Mouse (Mus musculus) forebrain, embryonic 10.5 days (tissue): Measurements from ENCODE around the gene Slc24a4. TPM values are rescaled to one million over a fixed set of nuclear protein-coding genes. Genes with fewer than 3 reads are reported as not detected.
A peak's percentile ranks its signal among the peaks of the same experiment; 100 is the strongest.
"Not testable (repeated sequence)": the region's sequence is repeated elsewhere in the genome, so short reads cannot be mapped to it uniquely, and the experiment has no call there.

Experiments
- DNase-seq: peaks from one replicate; pipeline ENCODE4 v3.0.0-alpha.2; 2017; ENCODE audit warnings: low spot score; ENCODE audit errors: extremely low spot score
- H3K27ac ChIP-seq: fragments of 300-500 bp; sonication (generic); 2 replicates; pipeline ENCODE4 v1.5.1; 2016; ENCODE audit warnings: mild to moderate bottlenecking
- H3K27me3 ChIP-seq: fragments of 300-500 bp; sonication (generic); 2 replicates; pipeline ENCODE4 v1.6.1; 2016; ENCODE audit warnings: mild to moderate bottlenecking; ENCODE audit not compliant: poor library complexity, severe bottlenecking
- H3K36me3 ChIP-seq: fragments of 300-500 bp; sonication (generic); replicated peaks from 2 replicates; pipeline ENCODE4 v1.6.1; 2016; ENCODE audit warnings: mild to moderate bottlenecking, moderate library complexity
- H3K4me1 ChIP-seq: fragments of 300-500 bp; sonication (generic); 2 replicates; pipeline ENCODE4 v1.6.1; 2016
- H3K4me3 ChIP-seq: fragments of 300-500 bp; sonication (generic); 2 replicates; pipeline ENCODE4 v1.5.1; 2016; ENCODE audit warnings: mild to moderate bottlenecking, moderate library complexity
- H3K9me3 ChIP-seq: fragments of 300-500 bp; sonication (generic); 2 replicates; pipeline ENCODE4 v1.6.1; 2016; ENCODE audit warnings: mild to moderate bottlenecking, moderate library complexity
- WGBS: fragments of 180-500 bp; shearing (Covaris S2); methylation state at CpG from one replicate; pipeline ENCODE4 v1.1.7; 2016; 5-methylcytosine and 5-hydroxymethylcytosine counted together
- polyA plus RNA-seq: library from polyadenylated mRNA; unstranded; fragments of >200 nt; fragmentation: Nextera tagmentation; extraction: Ambion mirVana; gene quantifications from 2 replicates; pipeline ENCODE4 v1.2.1, GENCODE M21; 2016

Slc24a4 gene
- polyA plus RNA-seq, 1 experiment from 2014 or later: 0.06 TPM

GRCm38 (mm10) chr12:102173345-102173744 lies 44.8 kb downstream of the Slc24a4 start:
- no peak for DNase-seq
- no peak overlapping the region for H3K4me3 ChIP-seq
- no peaks in the 10 kb centered on the region for H3K4me1 ChIP-seq
- no peak overlapping the region for H3K27ac ChIP-seq
- WGBS: 88% methylated on average over 5 of the region's 5 CpGs
- H3K9me3 ChIP-seq: no peaks in the 10 kb centered on the region
- H3K27me3 ChIP-seq: no peaks in the 10 kb centered on the region
- no peaks in the 10 kb centered on the region for H3K36me3 ChIP-seq

GRCm38 (mm10) chr12:102180371-102181074 lies 52.0 kb downstream of the Slc24a4 start:
- no peak overlapping the region for H3K27ac ChIP-seq
- 90% methylated on average over 18 of the region's 18 CpGs for WGBS
- no peaks in the 10 kb centered on the region for H3K36me3 ChIP-seq
- H3K9me3 ChIP-seq: no peaks in the 10 kb centered on the region
- no peaks in the 10 kb centered on the region for H3K4me1 ChIP-seq
- DNase-seq: no peak
- no peak overlapping the region for H3K4me3 ChIP-seq
- H3K27me3 ChIP-seq: no peaks in the 10 kb centered on the region

GRCm38 (mm10) chr12:102181799-102182357 lies 53.3 kb downstream of the Slc24a4 start:
- Histone ChIP-seq H3K4me3 (no peak overlapping the region), H3K27ac (no peak overlapping the region), H3K9me3 (no peaks in the 10 kb centered on the region), H3K36me3 (no peaks in the 10 kb centered on the region), H3K4me1 (no peaks in the 10 kb centered on the region), H3K27me3 (no peaks in the 10 kb centered on the region)
- whole genome bisulfite sequencing: 38% methylated on average over 5 of the region's 5 CpGs
- peak; percentile 68 for DNase-seq

- H3K27me3 ChIP-seq: no peaks in the 10 kb centered on the region
- DNase-seq: no peak
- WGBS: 83% methylated on average over 6 of the region's 6 CpGs
- H3K36me3 ChIP-seq: no peaks in the 10 kb centered on the region
- no peaks in the 10 kb centered on the region for H3K4me1 ChIP-seq
- H3K4me3 ChIP-seq: no peak overlapping the region
- H3K27ac ChIP-seq: no peak overlapping the region
- no peaks in the 10 kb centered on the region for H3K9me3 ChIP-seq
Measured at GRCm38 (mm10) chr12:102182621-102183020, 54.1 kb downstream of the Slc24a4 start.

- Histone ChIP-seq H3K27ac (no peak overlapping the region), H3K4me3 (no peak overlapping the region), H3K4me1 (no peaks in the 10 kb centered on the region), H3K27me3 (no peaks in the 10 kb centered on the region), H3K36me3 (no peaks in the 10 kb centered on the region), H3K9me3 (peaks cover 4% of the 10 kb centered on the region)
- no peak for DNase-seq
- WGBS: 82% methylated on average over 9 of the region's 9 CpGs
Measured at GRCm38 (mm10) chr12:102183201-102183600, 54.7 kb downstream of the Slc24a4 start.

- WGBS: 89% methylated on average over 11 of the region's 11 CpGs
- DNase-seq: no peak
- Histone ChIP-seq H3K36me3 (no peaks in the 10 kb centered on the region), H3K27me3 (no peaks in the 10 kb centered on the region), H3K4me1 (no peaks in the 10 kb centered on the region), H3K9me3 (peaks cover 8% of the 10 kb centered on the region), H3K4me3 (no peak overlapping the region), H3K27ac (no peak overlapping the region)
Measured at GRCm38 (mm10) chr12:102190820-102191219, 62.3 kb downstream of the Slc24a4 start.

- Histone ChIP-seq H3K36me3 (no peaks in the 10 kb centered on the region), H3K9me3 (no peaks in the 10 kb centered on the region), H3K27ac (no peak overlapping the region), H3K4me3 (no peak overlapping the region), H3K4me1 (peaks cover 16% of the 10 kb centered on the region), H3K27me3 (no peaks in the 10 kb centered on the region)
- WGBS: 75% methylated on average over 4 of the region's 4 CpGs
- no peak for DNase-seq
Measured at GRCm38 (mm10) chr12:102201516-102201915, 73.0 kb downstream of the Slc24a4 start.

- H3K27me3 ChIP-seq: no peaks in the 10 kb centered on the region
- peaks cover 16% of the 10 kb centered on the region for H3K4me1 ChIP-seq
- WGBS: 60% methylated on average over 9 of the region's 9 CpGs
- H3K9me3 ChIP-seq: no peaks in the 10 kb centered on the region
- H3K4me3 ChIP-seq: no peak overlapping the region
- H3K36me3 ChIP-seq: no peaks in the 10 kb centered on the region
- DNase-seq: no peak
- H3K27ac ChIP-seq: no peak overlapping the region
Measured at GRCm38 (mm10) chr12:102202901-102203300, 74.4 kb downstream of the Slc24a4 start.

- Histone ChIP-seq H3K4me3 (no peak overlapping the region), H3K27me3 (no peaks in the 10 kb centered on the region), H3K27ac (no peak overlapping the region), H3K36me3 (no peaks in the 10 kb centered on the region), H3K9me3 (no peaks in the 10 kb centered on the region), H3K4me1 (peaks cover 9% of the 10 kb centered on the region)
- 76% methylated on average over 1 of the region's 1 CpGs for WGBS
- no peak for DNase-seq
Measured at GRCm38 (mm10) chr12:102206471-102206870, 77.9 kb downstream of the Slc24a4 start.

GRCm38 (mm10) chr12:102207245-102207644 lies 78.7 kb downstream of the Slc24a4 start:
- no peaks in the 10 kb centered on the region for H3K27me3 ChIP-seq
- 91% methylated on average over 7 of the region's 7 CpGs for WGBS

GRCm38 (mm10) chr12:102210801-102211200 lies 82.3 kb downstream of the Slc24a4 start:
- H3K4me1 ChIP-seq: no peaks in the 10 kb centered on the region
- no peaks in the 10 kb centered on the region for H3K27me3 ChIP-seq
- WGBS: 77% methylated on average over 2 of the region's 2 CpGs
- no peaks in the 10 kb centered on the region for H3K36me3 ChIP-seq
- no peaks in the 10 kb centered on the region for H3K9me3 ChIP-seq
- no peak overlapping the region for H3K27ac ChIP-seq
- DNase-seq: no peak
- H3K4me3 ChIP-seq: no peak overlapping the region

More at GRCm38 (mm10) chr12:102207245-102207644, 78.7 kb downstream of the Slc24a4 start:
- no peak overlapping the region for H3K27ac ChIP-seq
- H3K36me3 ChIP-seq: no peaks in the 10 kb centered on the region
- H3K9me3 ChIP-seq: no peaks in the 10 kb centered on the region
- DNase-seq: no peak
- H3K4me3 ChIP-seq: no peak overlapping the region
- H3K4me1 ChIP-seq: peaks cover 9% of the 10 kb centered on the region

- H3K27me3 ChIP-seq: no peaks in the 10 kb centered on the region
- 90% methylated on average over 6 of the region's 6 CpGs for WGBS
- H3K4me3 ChIP-seq: no peak overlapping the region
- H3K9me3 ChIP-seq: no peaks in the 10 kb centered on the region
- H3K27ac ChIP-seq: no peak overlapping the region
- H3K36me3 ChIP-seq: no peaks in the 10 kb centered on the region
- no peak for DNase-seq
- no peaks in the 10 kb centered on the region for H3K4me1 ChIP-seq
Measured at GRCm38 (mm10) chr12:102223404-102223803, 94.9 kb downstream of the Slc24a4 start.

- H3K27me3 ChIP-seq, H3K9me3 ChIP-seq, H3K27ac ChIP-seq, H3K4me1 ChIP-seq, H3K4me3 ChIP-seq, H3K36me3 ChIP-seq, DNase-seq: not testable (repeated sequence)
- 73% methylated on average over 2 of the region's 2 CpGs for WGBS
Measured at GRCm38 (mm10) chr12:102224112-102224511, 95.6 kb downstream of the Slc24a4 start.
